Mouse (Mus musculus) c-Kit-positive CD71-positive TER-119-negative erythroid progenitor cells, embryonic 14.5 days (primary cell): ENCODE data around the gene Nmrk1.

ENCODE experiments used
- DNase-seq: peaks from one replicate; pipeline ENCODE4 v3.0.0-alpha.2; 2013; ENCODE audit warnings: low read depth

The Nmrk1 gene

GRCm38 (mm10) chr19:18617504-18617903 is 14.2 kb upstream of the Nmrk1 start:
- DNase-seq, result no peak

- no peak for DNase-seq
Observed at GRCm38 (mm10) chr19:18619060-18619459, 12.7 kb upstream of the Nmrk1 start.

GRCm38 (mm10) chr19:18619691-18620090 is 12.1 kb upstream of the Nmrk1 start:
- DNase-seq, result no peak

DNA sequence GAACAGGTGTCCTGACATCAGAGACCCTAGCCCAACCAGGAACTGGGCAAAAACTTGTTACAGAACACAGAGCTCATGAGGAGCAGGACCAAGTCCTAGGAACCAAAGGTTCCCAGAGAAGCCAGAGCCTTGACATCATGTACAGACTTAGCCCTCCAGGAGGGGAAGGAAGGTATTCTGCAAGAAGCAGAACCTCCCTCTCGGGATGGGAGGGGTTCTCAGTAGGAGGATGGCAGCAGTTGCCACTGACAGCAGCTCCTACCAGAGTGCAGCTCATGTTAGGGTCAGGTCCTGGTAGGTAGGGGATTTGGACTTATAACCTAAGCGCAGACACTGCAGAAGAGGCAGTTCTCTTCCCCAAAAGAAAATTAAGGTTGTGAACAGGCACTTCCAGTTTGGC is 7.9 kb upstream of the Nmrk1 start:
- no peak for DNase-seq

DNA sequence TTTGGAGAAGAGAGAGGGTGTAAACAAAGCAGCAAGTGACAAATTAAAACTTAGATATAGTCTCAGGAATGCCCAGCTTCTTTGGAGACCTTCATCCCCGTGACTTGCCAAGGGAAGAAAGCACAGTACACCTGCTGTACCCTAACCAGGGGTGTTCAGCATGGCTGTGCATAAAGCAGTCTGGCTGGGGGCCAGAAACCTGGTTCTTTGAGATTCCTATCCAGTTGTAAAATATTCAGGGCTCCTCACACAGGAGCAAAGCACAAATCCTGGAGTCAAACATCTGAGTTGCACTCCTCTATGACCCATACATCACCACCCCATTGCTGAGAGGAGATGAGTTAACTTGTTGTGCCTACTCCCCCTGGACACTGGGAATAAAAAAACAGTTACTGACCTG is 2.2 kb upstream of the Nmrk1 start:
- DNase-seq, result no peak

DNA sequence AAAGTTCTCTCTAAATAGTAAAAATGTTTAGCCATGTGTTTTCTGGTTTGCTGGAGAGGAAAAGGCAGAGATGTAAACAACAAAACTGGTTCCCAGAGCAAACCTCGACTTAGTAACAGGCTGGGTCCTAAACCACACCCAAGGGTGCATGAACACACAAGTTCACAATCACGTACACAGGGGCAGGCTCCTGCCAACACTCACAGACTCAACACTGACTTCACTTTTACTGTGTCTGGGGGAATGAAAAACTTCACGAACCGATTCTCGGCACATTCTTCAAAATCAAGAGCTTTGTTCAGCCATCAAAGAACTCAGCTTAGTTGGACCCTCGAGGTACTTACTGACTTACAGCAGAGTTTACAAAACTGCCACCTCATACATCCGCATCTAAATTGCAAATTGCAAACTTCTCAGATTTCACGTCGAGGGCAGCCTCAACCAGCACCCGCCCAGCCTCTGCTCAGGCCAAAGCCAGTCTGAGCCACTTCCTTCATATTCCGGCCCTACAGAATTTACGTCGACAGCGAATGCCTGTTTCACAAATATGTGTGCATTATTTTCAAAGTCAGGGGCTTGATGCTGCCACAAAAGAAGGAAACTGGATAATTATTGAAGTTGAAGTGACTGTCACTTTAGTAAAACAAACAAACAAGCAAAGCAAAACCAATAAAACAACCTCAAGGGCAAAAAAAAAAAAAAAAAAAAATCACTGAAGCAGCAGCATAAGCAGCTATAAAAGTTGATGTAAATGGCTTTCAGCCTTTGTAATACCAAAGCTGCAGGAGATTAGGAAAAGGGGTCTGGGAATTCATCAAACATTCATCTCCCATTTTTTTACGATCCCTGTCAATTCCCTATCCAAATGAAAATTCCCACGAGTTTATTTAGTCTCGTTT is 1.3 kb upstream of the Nmrk1 start:
- no peak for DNase-seq

DNA sequence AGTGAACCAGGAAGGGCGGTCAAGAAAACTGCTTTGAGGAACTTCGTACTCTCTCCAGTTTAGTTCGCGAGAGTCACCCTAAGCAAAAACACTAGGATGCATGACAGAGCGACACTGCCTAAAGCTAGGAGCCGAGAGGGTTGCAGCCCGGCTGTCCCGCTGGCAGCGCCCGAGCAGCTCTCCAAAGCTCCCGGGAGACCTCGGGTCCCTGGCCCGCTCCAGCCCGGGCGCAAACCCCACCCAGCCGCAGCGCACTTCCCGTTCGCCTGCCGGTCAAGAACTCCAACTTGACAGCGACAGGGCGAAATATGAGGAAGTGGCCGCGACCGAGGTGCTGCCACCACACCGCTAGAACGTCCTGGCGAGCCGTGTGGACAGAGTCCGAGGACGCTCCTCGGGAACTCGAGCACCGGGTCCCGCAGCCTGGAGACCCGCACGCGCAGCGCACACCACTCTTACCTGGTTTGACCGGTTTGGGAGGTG is 548 bp upstream of the Nmrk1 start:
- no peak for DNase-seq

DNA sequence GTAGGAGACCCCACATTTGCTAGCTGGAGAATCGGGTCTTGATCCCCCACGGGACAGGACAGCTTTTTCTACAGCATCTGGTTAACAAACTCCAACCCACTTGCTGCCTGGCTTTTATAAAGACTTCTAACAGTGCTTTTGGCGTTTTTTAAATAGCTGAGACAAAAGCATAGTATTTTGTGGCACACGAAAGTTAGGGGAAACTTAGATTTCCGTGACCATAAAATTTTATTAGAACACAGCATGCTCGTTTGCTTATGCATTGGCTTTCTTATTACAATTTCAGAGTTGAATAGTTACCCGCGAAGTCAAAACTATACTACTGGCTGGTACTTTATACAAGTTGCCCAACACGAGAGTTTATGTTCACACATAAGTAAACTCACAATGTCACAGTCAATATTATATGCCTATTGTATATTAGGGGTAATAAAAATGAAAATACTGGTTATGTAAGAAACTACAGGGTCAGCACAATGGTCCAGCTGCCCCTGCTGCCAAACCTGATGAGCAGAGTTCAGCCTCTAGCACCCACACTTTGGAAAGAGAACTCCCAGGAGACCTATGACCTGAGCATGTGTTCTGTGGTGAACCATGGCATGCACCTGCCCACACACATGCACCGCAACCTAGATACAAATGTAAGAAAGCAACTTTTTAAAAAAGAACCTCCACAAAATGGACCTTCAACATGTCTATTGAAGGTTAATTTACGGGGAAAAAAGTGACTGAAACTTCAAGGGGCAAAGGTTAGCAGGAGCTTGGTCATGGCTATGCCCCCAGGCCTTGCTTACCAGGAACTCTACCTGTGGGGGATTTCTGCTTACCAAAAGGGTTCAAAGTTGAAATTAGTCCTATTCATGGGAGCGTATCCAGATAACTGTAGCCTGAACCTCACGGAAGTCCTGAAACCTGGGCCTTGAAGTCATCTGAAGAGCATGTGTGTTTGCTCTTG is 758 bp downstream of the Nmrk1 start:
- no peak for DNase-seq

DNA sequence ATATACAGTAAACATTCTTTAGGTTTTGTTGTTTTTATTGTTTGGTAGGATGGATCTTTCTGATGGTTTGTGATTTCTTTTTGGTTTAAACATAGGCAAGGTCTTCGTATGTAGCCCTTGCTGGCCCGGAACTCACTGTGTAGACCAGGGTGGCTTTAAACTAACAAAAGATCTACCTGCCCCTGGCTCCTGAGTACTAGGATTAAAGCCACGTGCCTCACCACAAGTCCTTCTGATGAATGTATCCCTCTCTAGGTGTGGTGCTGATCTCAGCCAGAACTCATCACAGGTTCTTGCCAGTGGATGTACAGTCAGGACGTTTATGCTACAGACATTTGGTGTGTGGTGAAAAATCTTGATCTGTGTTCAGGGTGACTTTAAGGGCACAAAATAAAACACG is 6.2 kb downstream of the Nmrk1 start:
- DNase-seq, result no peak

DNA sequence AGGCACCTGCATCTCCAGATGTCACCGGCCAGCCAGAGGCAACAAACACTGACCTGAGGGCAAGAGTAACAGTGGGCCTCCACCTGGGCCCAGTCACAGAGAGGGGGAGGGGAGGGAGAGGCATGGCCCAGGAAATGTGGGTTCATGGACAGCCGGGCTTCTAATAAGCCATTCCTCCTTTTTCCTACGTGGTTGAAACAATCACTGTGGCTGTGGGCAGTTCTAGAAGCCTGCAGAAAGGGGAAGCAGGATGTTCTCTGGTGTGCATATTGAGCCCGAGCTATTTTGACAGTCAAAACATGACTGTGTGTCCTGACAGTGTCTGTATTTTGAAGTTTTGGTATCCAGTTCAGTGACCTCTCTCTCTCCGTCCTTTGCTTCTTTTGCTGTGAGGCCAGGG is 7.2 kb downstream of the Nmrk1 start:
- no peak for DNase-seq

DNA sequence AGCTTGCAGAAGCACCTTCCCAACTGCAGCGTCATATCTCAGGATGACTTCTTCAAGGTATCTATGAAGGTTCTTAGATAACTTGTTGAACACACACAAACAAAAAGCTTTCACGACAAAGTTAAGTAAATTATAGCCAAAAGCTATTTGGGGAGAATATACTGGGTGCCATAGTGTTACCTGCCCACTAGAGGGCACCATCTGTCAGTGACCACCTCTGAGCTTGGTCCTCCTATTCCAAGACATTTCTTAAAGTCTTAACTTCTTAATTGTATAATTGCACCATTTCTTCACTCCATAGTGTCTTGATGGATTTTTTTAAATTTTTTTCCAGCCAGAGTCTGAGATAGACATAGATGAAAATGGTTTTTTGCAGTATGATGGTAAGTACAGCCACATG is 7.8 kb downstream of the Nmrk1 start:
- DNase-seq, result no peak

- no peak for DNase-seq
Observed at GRCm38 (mm10) chr19:18641001-18641400, 9.3 kb downstream of the Nmrk1 start.

GRCm38 (mm10) chr19:18643411-18643810 is 11.7 kb downstream of the Nmrk1 start:
- DNase-seq, result no peak

DNA sequence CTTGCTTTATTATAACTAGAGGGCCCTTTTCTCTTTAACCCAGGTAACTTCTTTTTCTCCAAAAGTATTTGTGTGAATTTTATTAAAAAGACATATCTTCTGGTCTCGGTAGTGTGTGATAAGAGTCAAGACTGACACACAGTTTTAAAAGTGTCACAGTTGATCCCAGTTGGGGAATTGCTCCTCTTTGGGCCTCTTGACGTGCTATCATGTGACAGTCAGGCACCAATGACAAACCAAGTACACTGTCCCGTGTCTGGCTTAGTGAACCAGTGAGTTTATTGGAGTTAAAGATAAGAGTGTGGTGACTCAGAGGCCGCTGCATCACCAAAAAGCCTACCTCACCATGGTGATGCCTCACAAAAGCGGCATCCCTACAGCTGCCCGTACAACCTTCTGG is 12.3 kb downstream of the Nmrk1 start:
- peak; percentile 77 for DNase-seq

- no peak for DNase-seq
Observed at GRCm38 (mm10) chr19:18646397-18646796, 14.6 kb downstream of the Nmrk1 start.

DNA sequence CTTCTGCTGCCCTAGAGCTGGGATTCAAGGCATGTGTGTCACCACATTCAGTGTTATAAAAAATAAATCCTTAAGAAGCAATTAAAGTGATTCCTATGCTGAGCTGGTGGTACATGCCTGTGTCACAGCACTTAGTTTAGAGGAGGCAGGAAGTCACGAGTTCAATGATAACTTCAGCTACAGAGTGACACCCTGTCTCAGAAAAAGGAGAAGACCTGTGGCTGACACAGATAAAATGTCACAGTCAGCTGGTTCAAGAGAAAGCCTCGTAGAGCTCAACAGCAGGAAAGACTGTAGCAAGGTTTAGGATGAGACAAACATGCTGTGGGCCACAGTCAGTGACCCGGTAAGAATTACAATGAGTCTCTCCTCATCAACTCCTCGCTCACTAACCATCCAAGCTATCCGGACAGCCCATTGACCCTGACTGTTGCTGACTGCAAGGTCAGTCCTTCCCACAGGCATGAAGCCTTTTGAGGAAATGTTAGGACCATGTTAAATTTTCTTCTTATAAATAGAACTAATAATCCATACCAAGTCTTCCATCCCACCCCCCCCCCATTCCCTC is 15.2 kb downstream of the Nmrk1 start:
- DNase-seq, result peak; percentile 73

DNA sequence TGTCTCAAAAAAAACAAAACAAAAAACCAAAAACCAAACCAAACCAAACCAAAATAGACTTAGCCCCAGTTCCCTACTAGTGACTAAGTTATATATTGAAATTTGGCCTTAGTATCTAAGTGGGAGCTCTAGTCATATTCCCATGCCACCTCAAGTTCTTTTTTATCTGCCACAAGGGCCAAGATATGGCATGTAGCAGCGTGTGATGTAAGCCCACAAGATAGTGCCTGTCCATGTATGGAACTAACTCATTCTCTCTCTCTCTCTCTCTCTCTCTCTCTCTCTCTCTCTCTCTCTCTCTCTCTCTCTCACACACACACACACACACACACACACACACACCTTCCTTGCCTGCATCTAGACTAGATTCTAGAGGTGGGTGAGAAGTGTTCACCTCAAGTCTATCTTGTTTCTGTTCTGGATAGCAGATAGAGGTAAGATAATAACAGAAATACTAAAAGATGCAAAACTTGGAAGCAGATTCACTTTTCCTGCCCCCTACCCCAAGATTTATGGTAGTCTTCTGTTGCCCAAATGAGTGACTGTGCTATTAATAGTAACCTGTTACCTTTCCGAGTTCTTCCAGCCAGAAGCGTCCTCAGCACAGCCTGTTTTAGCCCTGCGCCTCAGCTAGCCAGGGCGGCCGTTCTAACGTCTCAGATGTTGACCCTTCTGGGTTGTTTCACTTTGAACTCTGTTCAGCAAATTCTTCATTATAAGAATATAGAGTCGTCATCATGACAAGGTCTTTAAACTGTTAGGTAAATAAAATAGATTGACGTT is 16.2 kb downstream of the Nmrk1 start:
- no peak for DNase-seq

GRCm38 (mm10) chr19:18648558-18648945 is 16.8 kb downstream of the Nmrk1 start:
- no peak for DNase-seq

DNA sequence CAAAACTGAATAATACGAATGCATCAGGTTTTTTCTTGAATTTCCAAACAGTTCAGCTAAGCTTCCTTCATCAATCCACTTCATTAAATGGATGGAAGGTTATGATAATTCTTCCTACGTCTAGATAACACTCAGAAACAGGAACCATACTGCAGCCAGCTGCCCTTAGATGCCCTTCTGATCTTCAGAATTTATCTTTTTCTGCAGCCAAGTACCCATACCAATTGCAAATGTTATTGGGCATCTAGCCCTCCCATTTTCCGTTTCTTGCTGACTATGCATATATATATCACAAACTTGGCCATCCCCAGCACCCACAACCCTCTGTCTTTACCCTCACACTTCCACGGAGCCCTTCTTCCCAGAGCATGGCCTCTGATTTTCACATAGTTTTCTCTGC is 18.2 kb downstream of the Nmrk1 start:
- no peak for DNase-seq

- DNase-seq, result no peak
Observed at GRCm38 (mm10) chr19:18650473-18650872, 18.7 kb downstream of the Nmrk1 start.

GRCm38 (mm10) chr19:18652592-18652991 is 20.8 kb downstream of the Nmrk1 start:
- DNase-seq, result no peak

DNA sequence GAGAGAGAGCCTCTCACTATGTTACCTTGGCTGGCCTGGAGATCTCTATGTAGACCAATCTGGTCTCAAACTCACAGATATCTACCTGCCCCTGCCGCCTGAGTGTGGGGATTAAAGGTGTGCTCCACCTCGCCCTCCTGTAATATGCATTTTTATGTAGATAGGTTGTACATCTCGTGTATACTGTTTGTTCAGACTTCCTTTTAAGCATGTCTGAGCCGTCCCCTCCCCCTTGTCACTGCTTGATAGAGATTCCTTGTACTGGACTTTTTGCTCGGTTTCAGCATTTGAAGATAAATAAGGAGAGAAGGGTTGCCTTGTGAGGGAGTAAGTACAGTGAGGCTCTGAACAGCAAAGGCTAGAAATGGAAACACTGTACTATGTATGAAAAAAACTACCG is 21.3 kb downstream of the Nmrk1 start:
- no peak for DNase-seq
